Mouse (Mus musculus): ENCODE data around the gene Arhgap23. TPM values are rescaled to one million over a fixed set of nuclear protein-coding genes. Genes with fewer than 3 reads are reported as not detected.

Gene Arhgap23
- polyA plus RNA-seq, 1 experiment from 2014 or later: 3.0 TPM

GRCm38 (mm10) chr11:97415712-97416636 lies 641 bp downstream of the Arhgap23 start:
- peak overlapping the region; percentile 96 for H3K4me2 ChIP-seq (ENCODE audit: low read depth, low read length)
- no peaks in the 10 kb centered on the region for H3K9me3 ChIP-seq (ENCODE audit: control insufficient read depth, low read length)
- ATAC-seq: peak; percentile 70
- peak overlapping the region; percentile 63 for H3K27ac ChIP-seq (ENCODE audit: low read length)
- WGBS: 3% methylated on average over 49 of the region's 49 CpGs
- no peaks in the 10 kb centered on the region for H3K27me3 ChIP-seq (replicated peaks; ENCODE audit: control insufficient read depth, insufficient read depth, low read length)
- H3K36me3 ChIP-seq (ENCODE audit: control insufficient read depth, insufficient read depth, low read length): no peaks in the 10 kb centered on the region; the same call in 1 of the 2 replicates
- peak overlapping the region; percentile 85 for H3K9ac ChIP-seq (ENCODE audit: low read depth, low read length)
- H3K4me3 ChIP-seq (ENCODE audit: low read length): peak overlapping the region; percentile 86
- peaks cover 17% of the 10 kb centered on the region for H3K4me1 ChIP-seq (ENCODE audit: control insufficient read depth, insufficient read depth, low read length)

GRCm38 (mm10) chr11:97416637-97417035 lies 1.3 kb downstream of the Arhgap23 start:
- Histone ChIP-seq H3K4me3 (ENCODE audit: low read length) (peak overlapping the region; percentile 86; the same call in 1 of the 2 replicates), H3K4me1 (ENCODE audit: control insufficient read depth, insufficient read depth, low read length) (peaks cover 17% of the 10 kb centered on the region), H3K36me3 (ENCODE audit: control insufficient read depth, insufficient read depth, low read length) (no peaks in the 10 kb centered on the region; the same call in 1 of the 2 replicates), H3K9ac (ENCODE audit: low read depth, low read length) (0 out of 2 replicates have a peak overlapping the region, but pooled peaks have one; percentile 85), H3K27ac (ENCODE audit: low read length) (no peak overlapping the region), H3K4me2 (ENCODE audit: low read depth, low read length) (peak overlapping the region; percentile 96), H3K9me3 (ENCODE audit: control insufficient read depth, low read length) (no peaks in the 10 kb centered on the region), H3K27me3 (replicated peaks; ENCODE audit: control insufficient read depth, insufficient read depth, low read length) (no peaks in the 10 kb centered on the region)
- ATAC-seq: no peak
- WGBS: 16% methylated on average over 5 of the region's 5 CpGs

GRCm38 (mm10) chr11:97418834-97419539 lies 3.7 kb downstream of the Arhgap23 start:
- Histone ChIP-seq H3K27me3 (replicated peaks; ENCODE audit: control insufficient read depth, insufficient read depth, low read length) (no peaks in the 10 kb centered on the region), H3K4me2 (ENCODE audit: low read depth, low read length) (no peak overlapping the region), H3K9ac (ENCODE audit: low read depth, low read length) (no peak overlapping the region; the same call in none of the 2 replicates), H3K36me3 (ENCODE audit: control insufficient read depth, insufficient read depth, low read length) (no peaks in the 10 kb centered on the region; the same call in 1 of the 2 replicates), H3K27ac (ENCODE audit: low read length) (no peak overlapping the region), H3K9me3 (ENCODE audit: control insufficient read depth, low read length) (no peaks in the 10 kb centered on the region), H3K4me1 (ENCODE audit: control insufficient read depth, insufficient read depth, low read length) (peaks cover 14% of the 10 kb centered on the region), H3K4me3 (ENCODE audit: low read length) (no peak overlapping the region)
- 80% methylated on average over 14 of the region's 14 CpGs for WGBS
- ATAC-seq: no peak

- Histone ChIP-seq H3K9ac (ENCODE audit: low read depth, low read length) (no peak overlapping the region; the same call in 1 of the 2 replicates), H3K27ac (ENCODE audit: low read length) (no peak overlapping the region), H3K27me3 (replicated peaks; ENCODE audit: control insufficient read depth, insufficient read depth, low read length) (no peaks in the 10 kb centered on the region), H3K4me3 (ENCODE audit: low read length) (no peak overlapping the region), H3K9me3 (ENCODE audit: control insufficient read depth, low read length) (no peaks in the 10 kb centered on the region), H3K4me1 (ENCODE audit: control insufficient read depth, insufficient read depth, low read length) (peaks cover 18% of the 10 kb centered on the region), H3K4me2 (ENCODE audit: low read depth, low read length) (no peak overlapping the region), H3K36me3 (ENCODE audit: control insufficient read depth, insufficient read depth, low read length) (no peaks in the 10 kb centered on the region; the same call in 1 of the 2 replicates)
- ATAC-seq: no peak
- 66% methylated on average over 5 of the region's 5 CpGs for WGBS
Observed at GRCm38 (mm10) chr11:97419540-97419900, 4.2 kb downstream of the Arhgap23 start.

GRCm38 (mm10) chr11:97422507-97422906 lies 7.2 kb downstream of the Arhgap23 start:
- Histone ChIP-seq H3K36me3 (ENCODE audit: control insufficient read depth, insufficient read depth, low read length) (no peaks in the 10 kb centered on the region; the same call in 1 of the 2 replicates), H3K9ac (ENCODE audit: low read depth, low read length) (0 out of 2 replicates have a peak overlapping the region, but pooled peaks have one; percentile 31), H3K27ac (ENCODE audit: low read length) (peak overlapping the region; percentile 29; the same call in 1 of the 2 replicates), H3K4me1 (ENCODE audit: control insufficient read depth, insufficient read depth, low read length) (peaks cover 11% of the 10 kb centered on the region), H3K27me3 (replicated peaks; ENCODE audit: control insufficient read depth, insufficient read depth, low read length) (no peaks in the 10 kb centered on the region), H3K9me3 (ENCODE audit: control insufficient read depth, low read length) (no peaks in the 10 kb centered on the region), H3K4me2 (ENCODE audit: low read depth, low read length) (no peak overlapping the region), H3K4me3 (ENCODE audit: low read length) (no peak overlapping the region)
- no peak for ATAC-seq
- 61% methylated on average over 4 of the region's 4 CpGs for WGBS

GRCm38 (mm10) chr11:97424092-97424692 lies 8.9 kb downstream of the Arhgap23 start:
- WGBS: 61% methylated on average over 5 of the region's 5 CpGs
- Histone ChIP-seq H3K4me2 (ENCODE audit: low read depth, low read length) (peak overlapping the region; percentile 10; the same call in 1 of the 2 replicates), H3K27ac (ENCODE audit: low read length) (peak overlapping the region; percentile 35), H3K4me1 (ENCODE audit: control insufficient read depth, insufficient read depth, low read length) (peaks cover 25% of the 10 kb centered on the region), H3K27me3 (replicated peaks; ENCODE audit: control insufficient read depth, insufficient read depth, low read length) (no peaks in the 10 kb centered on the region), H3K9ac (ENCODE audit: low read depth, low read length) (no peak overlapping the region; the same call in 1 of the 2 replicates), H3K36me3 (ENCODE audit: control insufficient read depth, insufficient read depth, low read length) (no peaks in the 10 kb centered on the region; the same call in 1 of the 2 replicates), H3K9me3 (ENCODE audit: control insufficient read depth, low read length) (no peaks in the 10 kb centered on the region), H3K4me3 (ENCODE audit: low read length) (no peak overlapping the region)
- peak; percentile 69 for ATAC-seq

GRCm38 (mm10) chr11:97424802-97425201 lies 9.5 kb downstream of the Arhgap23 start:
- ATAC-seq: no peak
- Histone ChIP-seq H3K4me2 (ENCODE audit: low read depth, low read length) (no peak overlapping the region), H3K4me1 (ENCODE audit: control insufficient read depth, insufficient read depth, low read length) (peaks cover 25% of the 10 kb centered on the region), H3K36me3 (ENCODE audit: control insufficient read depth, insufficient read depth, low read length) (no peaks in the 10 kb centered on the region; the same call in 1 of the 2 replicates), H3K9ac (ENCODE audit: low read depth, low read length) (no peak overlapping the region), H3K4me3 (ENCODE audit: low read length) (no peak overlapping the region), H3K9me3 (ENCODE audit: control insufficient read depth, low read length) (no peaks in the 10 kb centered on the region), H3K27me3 (replicated peaks; ENCODE audit: control insufficient read depth, insufficient read depth, low read length) (no peaks in the 10 kb centered on the region), H3K27ac (ENCODE audit: low read length) (peak overlapping the region; percentile 35; the same call in 1 of the 2 replicates)
- 36% methylated on average over 3 of the region's 3 CpGs for WGBS

GRCm38 (mm10) chr11:97427794-97428725 lies 12.7 kb downstream of the Arhgap23 start:
- Histone ChIP-seq H3K36me3 (ENCODE audit: control insufficient read depth, insufficient read depth, low read length) (no peaks in the 10 kb centered on the region), H3K27ac (ENCODE audit: low read length) (peak overlapping the region; percentile 66), H3K27me3 (replicated peaks; ENCODE audit: control insufficient read depth, insufficient read depth, low read length) (no peaks in the 10 kb centered on the region), H3K9me3 (ENCODE audit: control insufficient read depth, low read length) (no peaks in the 10 kb centered on the region), H3K9ac (ENCODE audit: low read depth, low read length) (peak overlapping the region; percentile 53; the same call in 1 of the 2 replicates), H3K4me1 (ENCODE audit: control insufficient read depth, insufficient read depth, low read length) (peaks cover 25% of the 10 kb centered on the region), H3K4me3 (ENCODE audit: low read length) (peak overlapping the region; percentile 38), H3K4me2 (ENCODE audit: low read depth, low read length) (peak overlapping the region; percentile 71)
- peak; percentile 88 for ATAC-seq
- 2% methylated on average over 32 of the region's 32 CpGs for WGBS

Measured in intestine, embryonic 16.5 days (tissue).